Mouse (Mus musculus) thymus, adult 2 months (tissue): ENCODE results near the gene Ercc5.

Experiments
- CTCF ChIP-seq: fragments of 200-500 bp; IDR thresholded peaks from 2 replicates; pipeline ENCODE4 v1.5.1; 2012; ENCODE audit warnings: mild to moderate bottlenecking, control low read depth, low read length, moderate library complexity, borderline replicate concordance; ENCODE audit not compliant: control insufficient read depth, poor library complexity, insufficient read depth; ENCODE audit errors: extremely low read depth
- POLR2A ChIP-seq: fragments of 200-500 bp; IDR thresholded peaks from 2 replicates; pipeline ENCODE4 v1.6.1; 2012; ENCODE audit warnings: mild to moderate bottlenecking, low read length, control low read depth, moderate library complexity; ENCODE audit not compliant: control insufficient read depth, poor library complexity, insufficient read depth; ENCODE audit errors: extremely low read depth

GRCm38 (mm10) chr1:44102259-44102717 is 45.3 kb upstream of the Ercc5 start, which contains the start of gene Tex30:
- TF ChIP-seq CTCF = no peak
- peak; percentile 87 for TF ChIP-seq POLR2A
